Mouse (Mus musculus) central nervous system, embryonic 18 days (tissue): ENCODE data around the gene Xpo5. TPM values are rescaled to one million over a fixed set of nuclear protein-coding genes. Genes with fewer than 3 reads are reported as not detected.

ENCODE experiments used
- polyA plus RNA-seq: library from polyadenylated mRNA; depleted of rRNA; stranded (reverse); fragments of >200 nt; gene quantifications from 2 replicates; pipeline ENCODE4 v1.2.3, GENCODE M21; 2012; rRNA removed

Xpo5 gene
- polyA plus RNA-seq = 45.4 and 48.5 TPM in 2 replicates

GRCm38 (mm10) chr17:46202421-46203071, at the start of gene Xpo5, which contains the start of gene Polh:
Gene Xpo5, plus strand, starts transcription at chr17:46202782.
Gene Polh, minus strand, starts transcription at chr17:46202645.

GRCm38 (mm10) chr17:46152847-46153782, 49.5 kb upstream of the Xpo5 start, which contains the start of gene Mad2l1bp:
Gene Mad2l1bp, minus strand, starts transcription at chr17:46153553.

DNA sequence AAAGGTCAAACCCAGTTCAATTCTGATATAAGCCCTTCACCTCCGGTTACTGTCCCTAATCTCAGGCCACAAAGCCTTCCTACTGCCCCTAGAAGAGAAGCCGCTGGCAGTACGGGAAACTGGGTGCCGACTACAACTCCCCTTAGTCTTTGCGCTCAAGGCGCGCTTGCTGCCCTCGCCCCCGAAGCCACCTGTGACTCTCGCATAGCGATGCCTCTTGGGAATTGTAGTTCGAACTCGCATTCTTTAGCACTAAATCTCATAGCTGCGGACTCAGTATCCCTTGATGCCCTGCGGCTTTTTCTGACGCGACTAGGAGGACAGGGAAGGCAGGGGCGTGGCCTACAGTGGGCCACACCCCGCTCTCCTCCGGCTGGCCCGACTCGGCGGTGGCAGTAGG, 41.9 kb upstream of the Xpo5 start, which contains the start of gene Gtpbp2:
Gene Gtpbp2, plus strand, starts transcription at position 347 of the 400 bp plus-strand sequence.

GRCm38 (mm10) chr17:46247512-46248188, 45.1 kb downstream of the Xpo5 start, which contains the start of the genes Polr1c and Yipf3:
Gene Polr1c, minus strand, starts transcription at chr17:46248054.
Gene Yipf3, plus strand, starts transcription at chr17:46248080.

DNA sequence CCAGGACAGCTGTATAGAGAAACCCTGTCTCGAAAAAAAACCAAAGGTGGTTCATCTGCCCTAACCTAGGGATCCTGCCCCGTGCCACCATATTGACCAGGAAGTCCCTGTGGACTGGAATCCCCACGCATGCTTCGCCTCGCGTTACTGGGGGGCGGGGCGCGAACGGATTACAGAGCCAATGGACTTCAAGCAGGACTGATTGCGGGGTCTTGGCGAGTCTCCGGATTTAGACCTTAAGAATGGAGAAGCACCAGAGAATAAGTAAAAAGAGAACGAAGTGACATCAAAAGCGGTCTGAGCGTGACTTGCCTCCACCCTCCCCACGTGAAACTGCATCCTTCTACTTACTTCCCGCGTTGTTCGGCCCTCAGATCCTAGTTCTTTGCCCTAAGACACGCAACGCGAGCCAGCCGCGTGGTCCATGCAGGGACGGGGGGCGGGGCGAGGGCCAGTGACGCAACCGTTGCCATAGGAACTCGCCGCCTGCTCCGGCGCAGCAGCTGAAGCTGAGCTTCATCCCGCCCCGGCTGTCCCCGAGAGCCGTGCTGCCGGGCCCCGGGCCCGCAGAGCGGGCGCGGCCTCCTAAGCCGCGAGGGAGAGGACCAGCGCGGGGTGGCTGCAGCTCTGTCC, 51.0 kb downstream of the Xpo5 start, which contains the start of gene Lrrc73:
Gene Lrrc73, plus strand, starts transcription at position 80 of the 633 bp plus-strand sequence.

DNA sequence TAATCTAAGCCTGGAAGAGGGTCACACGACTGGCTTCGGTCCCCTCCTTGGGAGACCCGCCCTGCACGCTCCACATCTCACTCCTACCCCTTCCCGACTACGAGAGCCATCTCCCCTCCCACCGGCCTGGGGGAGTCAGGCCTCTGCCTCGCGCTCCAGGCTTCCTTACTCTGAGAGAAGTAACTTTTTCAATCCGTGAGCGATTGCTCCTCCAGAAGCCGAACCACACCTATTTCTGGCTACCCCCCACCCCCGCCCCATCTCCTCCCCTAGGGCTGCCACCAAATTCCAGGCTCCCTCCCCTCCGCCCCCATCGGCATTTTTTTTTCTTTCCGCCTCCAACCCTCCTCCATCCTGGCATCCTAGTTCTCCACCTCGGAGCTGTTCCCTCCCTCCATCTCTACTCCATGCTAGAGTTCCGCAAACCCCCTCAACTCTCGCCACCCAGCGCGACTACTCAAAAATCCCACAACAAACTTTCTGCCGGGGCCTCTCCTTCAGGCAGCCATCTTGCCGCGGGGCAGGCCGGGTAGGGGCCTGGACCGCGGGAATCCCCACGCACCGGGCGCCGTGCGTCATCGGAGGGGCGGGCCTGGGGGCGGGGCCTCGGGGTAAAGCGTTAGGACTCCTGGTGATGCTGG, 80.0 kb downstream of the Xpo5 start, which contains the start of gene Tjap1:
Gene Tjap1, minus strand, starts transcription at position 544 of the 641 bp plus-strand sequence.

Other genes starting within 250 kb of the Xpo5 start
- gene Vegfa, start 170.4 kb upstream of the Xpo5 start, polyA plus RNA-seq = 249 and 260 TPM in 2 replicates
- 90.2 and 93.1 TPM in 2 replicates for gene Mrps18a, start 91.8 kb upstream of the Xpo5 start, polyA plus RNA-seq
- gene Rsph9, start 58.6 kb upstream of the Xpo5 start, polyA plus RNA-seq = 67.7 and 69.6 TPM in 2 replicates
- gene Mad2l1bp, start 49.2 kb upstream of the Xpo5 start, polyA plus RNA-seq = 21.1 and 23.4 TPM in 2 replicates
- 198 and 200 TPM in 2 replicates for gene Gtpbp2, start 41.8 kb upstream of the Xpo5 start, polyA plus RNA-seq
- gene Polh, start 137 bp upstream of the Xpo5 start, polyA plus RNA-seq = 9.1 and 9.4 TPM in 2 replicates
- gene Polr1c, start 45.3 kb downstream of the Xpo5 start, polyA plus RNA-seq = 108 and 110 TPM in 2 replicates
- 59.5 and 62.7 TPM in 2 replicates for gene Yipf3, start 45.3 kb downstream of the Xpo5 start, polyA plus RNA-seq
- 56.8 and 63.4 TPM in 2 replicates for gene Lrrc73, start 50.7 kb downstream of the Xpo5 start, polyA plus RNA-seq
- 42.6 and 47.1 TPM in 2 replicates for gene Tjap1, start 80.2 kb downstream of the Xpo5 start, polyA plus RNA-seq
- 153 and 156 TPM in 2 replicates for gene Dlk2, start 94.6 kb downstream of the Xpo5 start, polyA plus RNA-seq
- gene Abcc10, start 125.6 kb downstream of the Xpo5 start, polyA plus RNA-seq = 11.9 and 12.2 TPM in 2 replicates
- 37.3 and 42.2 TPM in 2 replicates for gene Zfp318, start 180.9 kb downstream of the Xpo5 start, polyA plus RNA-seq
- gene Crip3, start 226.1 kb downstream of the Xpo5 start, polyA plus RNA-seq = 12.4 and 16.1 TPM in 2 replicates
- gene Slc22a7, start 235.7 kb downstream of the Xpo5 start, polyA plus RNA-seq = 0.11 and 0.14 TPM in 2 replicates